Mouse (Mus musculus) brown adipose tissue, adult 24 weeks (tissue): ENCODE data around the gene Gm29797. TPM values are rescaled to one million over a fixed set of nuclear protein-coding genes. Genes with fewer than 3 reads are reported as not detected.

Source experiments
- H3K27ac ChIP-seq: fragments of 200-500 bp; replicated peaks from 2 replicates; pipeline ENCODE4 v1.5.1; 2012; ENCODE audit warnings: low read depth, mild to moderate bottlenecking, low read length
- H3K4me1 ChIP-seq: fragments of 200-500 bp; 2 replicates; pipeline ENCODE4 v1.6.1; 2012; ENCODE audit warnings: low read length, mixed read lengths; ENCODE audit not compliant: control insufficient read depth, insufficient read depth, insufficient read length
- H3K4me3 ChIP-seq: fragments of 200-500 bp; 2 replicates; pipeline ENCODE4 v1.5.1; 2012; ENCODE audit warnings: low read depth, mild to moderate bottlenecking, low read length, moderate library complexity; ENCODE audit not compliant: insufficient read depth
- polyA plus RNA-seq: library from polyadenylated mRNA; stranded (reverse); fragments of >200 nt; gene quantifications from 2 replicates; pipeline ENCODE4 v1.2.4, GENCODE M21; 2012; ENCODE audit not compliant: missing spikeins, insufficient read depth, insufficient read length

Gm29797 gene
- polyA plus RNA-seq, 1 experiment = not detected

- Histone ChIP-seq H3K27ac (peak overlapping the region; percentile 93), H3K4me3 (no peak overlapping the region), H3K4me1 (peaks cover 20% of the 10 kb centered on the region)
Observed at GRCm38 (mm10) chr2:181659609-181660055, 2.8 kb downstream of the Gm29797 start.

- Histone ChIP-seq H3K4me3 (no peak overlapping the region), H3K4me1 (peaks cover 20% of the 10 kb centered on the region), H3K27ac (peak overlapping the region; percentile 93)
Observed at GRCm38 (mm10) chr2:181662620-181663297, 5.9 kb downstream of the Gm29797 start.

- H3K27ac ChIP-seq = peak overlapping the region; percentile 93
- H3K4me1 ChIP-seq = peaks cover 20% of the 10 kb centered on the region
- H3K4me3 ChIP-seq = no peak overlapping the region
Observed at GRCm38 (mm10) chr2:181663298-181663630, 6.4 kb downstream of the Gm29797 start.

- peaks cover 22% of the 10 kb centered on the region for H3K4me1 ChIP-seq
- H3K27ac ChIP-seq = peak overlapping the region; percentile 79
Observed at GRCm38 (mm10) chr2:181670285-181670912, 13.6 kb downstream of the Gm29797 start.

GRCm38 (mm10) chr2:181670913-181671311, 14.1 kb downstream of the Gm29797 start:
- H3K4me3 ChIP-seq = peak overlapping the region; percentile 76
- H3K27ac ChIP-seq = peak overlapping the region; percentile 79

More at GRCm38 (mm10) chr2:181670285-181670912, 13.6 kb downstream of the Gm29797 start:
- peak overlapping the region; percentile 76 for H3K4me3 ChIP-seq

GRCm38 (mm10) chr2:181671326-181671725, 14.5 kb downstream of the Gm29797 start, which contains the start of gene Sox18:
Gene Sox18, minus strand, starts transcription at chr2:181671640.
- H3K4me3 ChIP-seq = peak within 1 kb of the TSS; percentile 76
- H3K27ac ChIP-seq = peak within 1 kb of the TSS; percentile 89
- H3K4me1 ChIP-seq = peaks cover 25% of the 10 kb centered on the region

More at GRCm38 (mm10) chr2:181670913-181671311, 14.1 kb downstream of the Gm29797 start:
- peaks cover 22% of the 10 kb centered on the region for H3K4me1 ChIP-seq

- Histone ChIP-seq H3K27ac (peak overlapping the region; percentile 89), H3K4me3 (peak overlapping the region; percentile 76), H3K4me1 (peaks cover 25% of the 10 kb centered on the region)
Observed at GRCm38 (mm10) chr2:181671984-181672383, 15.2 kb downstream of the Gm29797 start.

- Histone ChIP-seq H3K4me3 (peak overlapping the region; percentile 1; the same call in 1 of the 2 replicates), H3K4me1 (peaks cover 29% of the 10 kb centered on the region), H3K27ac (peak overlapping the region; percentile 89)
Observed at GRCm38 (mm10) chr2:181673501-181673900, 16.7 kb downstream of the Gm29797 start.

- Histone ChIP-seq H3K4me1 (peaks cover 31% of the 10 kb centered on the region), H3K27ac (peak overlapping the region; percentile 89), H3K4me3 (no peak overlapping the region)
Observed at GRCm38 (mm10) chr2:181674934-181675333, 18.1 kb downstream of the Gm29797 start.

GRCm38 (mm10) chr2:181675454-181675853, 18.6 kb downstream of the Gm29797 start:
- Histone ChIP-seq H3K27ac (peak overlapping the region; percentile 99), H3K4me3 (peak overlapping the region; percentile 54), H3K4me1 (peaks cover 31% of the 10 kb centered on the region)

- Histone ChIP-seq H3K4me3 (peak overlapping the region; percentile 31; the same call in 1 of the 2 replicates), H3K27ac (peak overlapping the region; percentile 99), H3K4me1 (peaks cover 36% of the 10 kb centered on the region)
Observed at GRCm38 (mm10) chr2:181676424-181676823, 19.6 kb downstream of the Gm29797 start.

GRCm38 (mm10) chr2:181677096-181677754, 20.4 kb downstream of the Gm29797 start:
- H3K27ac ChIP-seq = peak overlapping the region; percentile 99
- peaks cover 36% of the 10 kb centered on the region for H3K4me1 ChIP-seq
- H3K4me3 ChIP-seq = peak overlapping the region; percentile 31

- Histone ChIP-seq H3K4me1 (peaks cover 33% of the 10 kb centered on the region), H3K4me3 (peak overlapping the region; percentile 16; the same call in 1 of the 2 replicates), H3K27ac (peak overlapping the region; percentile 99)
Observed at GRCm38 (mm10) chr2:181677755-181678098, 20.9 kb downstream of the Gm29797 start.

- Histone ChIP-seq H3K4me3 (no peak overlapping the region), H3K4me1 (peaks cover 25% of the 10 kb centered on the region), H3K27ac (peak overlapping the region; percentile 99)
Observed at GRCm38 (mm10) chr2:181678780-181679179, 21.9 kb downstream of the Gm29797 start.
